Mouse (Mus musculus): ENCODE results near the gene Bbx.

- TF ChIP-seq HCFC1 (IDR thresholded peaks at IDR 0.05; ENCODE audit: borderline replicate concordance, insufficient read depth, low read length) (no peak), ZC3H11A (IDR thresholded peaks at IDR 0.05; ENCODE audit: borderline replicate concordance, low read depth, low read length) (no peak), CHD2 (IDR thresholded peaks at IDR 0.05; ENCODE audit: low read depth, low read length) (no peak), MAFK (IDR thresholded peaks at IDR 0.05; ENCODE audit: insufficient read depth, low read depth, low read length) (no peak), ZNF384 (IDR thresholded peaks at IDR 0.05; ENCODE audit: low read depth, low read length) (no peak)
Measured at GRCm38 (mm10) chr16:50192626-50193025, 239.6 kb downstream of the Bbx start.
